Mouse (Mus musculus): ENCODE results near the gene Tmem9.

The Tmem9 gene

GRCm38 (mm10) chr1:136007211-136008158 is at the start of gene Tmem9:
Gene Tmem9, plus strand, starts transcription at chr1:136008150.
- TF ChIP-seq GATA4 (IDR thresholded peaks at IDR 0.05; ENCODE audit: insufficient replicate concordance, low read length), result no peak

GRCm38 (mm10) chr1:135958483-135958882 is 49.5 kb upstream of the Tmem9 start:
- TF ChIP-seq GATA4 (IDR thresholded peaks at IDR 0.05; ENCODE audit: insufficient replicate concordance, low read length), result no peak

GRCm38 (mm10) chr1:135963177-135963576 is 44.8 kb upstream of the Tmem9 start:
- TF ChIP-seq GATA4 (IDR thresholded peaks at IDR 0.05; ENCODE audit: insufficient replicate concordance, low read length), result no peak

GRCm38 (mm10) chr1:135964561-135964960 is 43.4 kb upstream of the Tmem9 start:
- no peak for TF ChIP-seq GATA4 (IDR thresholded peaks at IDR 0.05; ENCODE audit: insufficient replicate concordance, low read length)

- no peak for TF ChIP-seq GATA4 (IDR thresholded peaks at IDR 0.05; ENCODE audit: insufficient replicate concordance, low read length)
Observed at GRCm38 (mm10) chr1:135967739-135968138, 40.2 kb upstream of the Tmem9 start.

GRCm38 (mm10) chr1:135970486-135970885 is 37.5 kb upstream of the Tmem9 start:
- no peak for TF ChIP-seq GATA4 (IDR thresholded peaks at IDR 0.05; ENCODE audit: insufficient replicate concordance, low read length)

- TF ChIP-seq GATA4 (IDR thresholded peaks at IDR 0.05; ENCODE audit: insufficient replicate concordance, low read length), result no peak
Observed at GRCm38 (mm10) chr1:135972576-135972975, 35.4 kb upstream of the Tmem9 start.

GRCm38 (mm10) chr1:135984105-135984504 is 23.8 kb upstream of the Tmem9 start:
- no peak for TF ChIP-seq GATA4 (IDR thresholded peaks at IDR 0.05; ENCODE audit: insufficient replicate concordance, low read length)

- TF ChIP-seq GATA4 (IDR thresholded peaks at IDR 0.05; ENCODE audit: insufficient replicate concordance, low read length), result no peak
Observed at GRCm38 (mm10) chr1:135989876-135990275, 18.1 kb upstream of the Tmem9 start.

GRCm38 (mm10) chr1:135993470-135993869 is 14.5 kb upstream of the Tmem9 start:
- no peak for TF ChIP-seq GATA4 (IDR thresholded peaks at IDR 0.05; ENCODE audit: insufficient replicate concordance, low read length)

GRCm38 (mm10) chr1:135997537-135997936 is 10.4 kb upstream of the Tmem9 start:
- TF ChIP-seq GATA4 (IDR thresholded peaks at IDR 0.05; ENCODE audit: insufficient replicate concordance, low read length), result no peak

GRCm38 (mm10) chr1:135999720-136000287 is 8.1 kb upstream of the Tmem9 start:
- no peak for TF ChIP-seq GATA4 (IDR thresholded peaks at IDR 0.05; ENCODE audit: insufficient replicate concordance, low read length)

GRCm38 (mm10) chr1:136001438-136001837 is 6.5 kb upstream of the Tmem9 start:
- no peak for TF ChIP-seq GATA4 (IDR thresholded peaks at IDR 0.05; ENCODE audit: insufficient replicate concordance, low read length)

- no peak for TF ChIP-seq GATA4 (IDR thresholded peaks at IDR 0.05; ENCODE audit: insufficient replicate concordance, low read length)
Observed at GRCm38 (mm10) chr1:136006292-136006748, 1.6 kb upstream of the Tmem9 start, which contains the start of gene Igfn1. Gene Igfn1, minus strand, starts transcription at chr1:136006342.

GRCm38 (mm10) chr1:136008159-136008533 is 196 bp downstream of the Tmem9 start:
- TF ChIP-seq GATA4 (IDR thresholded peaks at IDR 0.05; ENCODE audit: insufficient replicate concordance, low read length), result no peak

GRCm38 (mm10) chr1:136010247-136010646 is 2.3 kb downstream of the Tmem9 start:
- no peak for TF ChIP-seq GATA4 (IDR thresholded peaks at IDR 0.05; ENCODE audit: insufficient replicate concordance, low read length)
